Mouse (Mus musculus) cortical plate, adult 2 months (tissue): ENCODE measurements around the gene Dad1.

Source experiments
- CTCF ChIP-seq: fragments of 200-500 bp; IDR thresholded peaks from 2 replicates; pipeline ENCODE4 v1.5.1; 2011; ENCODE audit warnings: mild to moderate bottlenecking, control low read depth, low read length; ENCODE audit not compliant: insufficient read depth; ENCODE audit errors: extremely low read depth
- POLR2A ChIP-seq: fragments of 200-500 bp; IDR thresholded peaks from 2 replicates; pipeline ENCODE4 v1.6.1; 2011; ENCODE audit warnings: mild to moderate bottlenecking, low read length, control low read depth; ENCODE audit not compliant: insufficient read depth; ENCODE audit errors: extremely low read depth

GRCm38 (mm10) chr14:54208741-54209140, 45.2 kb downstream of the Dad1 start:
- TF ChIP-seq CTCF, result no peak
- TF ChIP-seq POLR2A, result no peak
